Mouse (Mus musculus) right cerebral cortex, postnatal 25 days (tissue): ENCODE measurements at regions not wholly inside any gene's neighbourhood (a gene's known extent, or its start where the extent isn't known, plus 50 kb on each side); places are given as distances from the start of the nearest gene placed in this dataset.
"Not testable (repeated sequence)": the region's sequence is repeated elsewhere in the genome, so short reads cannot be mapped to it uniquely, and the experiment has no call there.

ENCODE experiments used
- DNase-seq: peaks from one replicate; pipeline ENCODE4 v3.0.0; 2022

GRCm38 (mm10) chr10:37861001-37861400 is 722.3 kb upstream of the Marcks start:
- DNase-seq: no peak

- DNase-seq: no peak
These were observed 710.6 kb upstream of the Marcks start for GRCm38 (mm10) chr10:37849291-37849846.

- no peak for DNase-seq
These were observed 704.1 kb upstream of the Marcks start for GRCm38 (mm10) chr10:37842820-37843219.

GRCm38 (mm10) chr10:37841842-37842241 is 703.1 kb upstream of the Marcks start:
- DNase-seq: no peak

- no peak for DNase-seq
These were observed 699.0 kb upstream of the Marcks start for GRCm38 (mm10) chr10:37837721-37838120.

GRCm38 (mm10) chr10:37813026-37813425 is 674.3 kb upstream of the Marcks start:
- no peak for DNase-seq

- peak; percentile 18 for DNase-seq
These were observed 673.7 kb upstream of the Marcks start for GRCm38 (mm10) chr10:37812405-37812851.

GRCm38 (mm10) chr10:37811789-37812188 is 673.1 kb upstream of the Marcks start:
- DNase-seq: no peak

- DNase-seq: no peak
These were observed 664.6 kb upstream of the Marcks start for GRCm38 (mm10) chr10:37803225-37803805.

- no peak for DNase-seq
These were observed 660.7 kb upstream of the Marcks start for GRCm38 (mm10) chr10:37799397-37799796.

GRCm38 (mm10) chr10:37798285-37798684 is 659.6 kb upstream of the Marcks start:
- DNase-seq: no peak

- DNase-seq: no peak
These were observed 659.0 kb upstream of the Marcks start for GRCm38 (mm10) chr10:37797701-37798100.

- no peak for DNase-seq
These were observed 654.2 kb upstream of the Marcks start for GRCm38 (mm10) chr10:37792878-37793277.

GRCm38 (mm10) chr10:37788049-37788448 is 649.3 kb upstream of the Marcks start:
- DNase-seq: no peak

GRCm38 (mm10) chr10:37779383-37780302 is 640.9 kb upstream of the Marcks start:
- DNase-seq: no peak

GRCm38 (mm10) chr10:37760542-37761367 is 622.0 kb upstream of the Marcks start:
- no peak for DNase-seq

GRCm38 (mm10) chr10:37741581-37741980 is 602.9 kb upstream of the Marcks start:
- no peak for DNase-seq

GRCm38 (mm10) chr10:37739024-37739423 is 600.3 kb upstream of the Marcks start:
- no peak for DNase-seq

- no peak for DNase-seq
These were observed 586.9 kb upstream of the Marcks start for GRCm38 (mm10) chr10:37725609-37726008.

GRCm38 (mm10) chr10:37724994-37725393 is 586.3 kb upstream of the Marcks start:
- DNase-seq: not testable (repeated sequence)

GRCm38 (mm10) chr10:37720748-37721147 is 582.0 kb upstream of the Marcks start:
- DNase-seq: no peak

GRCm38 (mm10) chr10:37716946-37717345 is 578.2 kb upstream of the Marcks start:
- no peak for DNase-seq

GRCm38 (mm10) chr10:37711459-37711858 is 572.7 kb upstream of the Marcks start:
- no peak for DNase-seq
